Mouse (Mus musculus): ENCODE data around the gene Tmem235.

DNA sequence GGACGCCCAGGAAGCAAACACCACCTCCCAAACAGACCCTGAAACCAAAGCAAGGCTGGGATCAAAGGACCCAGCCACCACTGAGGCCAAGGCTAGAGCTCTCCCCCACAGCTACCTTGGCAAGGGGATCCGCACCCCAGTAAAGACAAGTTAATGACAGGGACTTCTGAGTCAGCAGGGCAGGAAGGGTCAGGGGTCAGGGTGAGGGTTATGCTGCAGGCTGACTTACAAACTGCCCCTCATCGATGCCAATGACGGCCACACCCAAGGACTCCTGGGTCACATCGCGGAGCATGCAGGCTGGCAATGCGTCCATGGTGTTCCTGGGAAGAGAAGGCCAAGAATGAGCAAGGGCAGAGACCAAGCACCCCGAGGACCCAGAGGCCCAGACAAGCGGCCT, 38.7 kb upstream of the Tmem235 start:
- TF ChIP-seq CTCF (IDR thresholded peaks at IDR 0.05) (no peak), POLR2A (IDR thresholded peaks at IDR 0.05; ENCODE audit: insufficient read depth, low read depth, low read length) (no peak)
